Mouse (Mus musculus): ENCODE results near the gene Srsf4.

Gene Srsf4

GRCm38 (mm10) chr4:131915821-131916328 is 42.5 kb downstream of the Srsf4 start:
- no peak for DNase-seq

- peak; percentile 90 to 92 for DNase-seq
Observed at GRCm38 (mm10) chr4:131916425-131916824, 43.0 kb downstream of the Srsf4 start.

DNA sequence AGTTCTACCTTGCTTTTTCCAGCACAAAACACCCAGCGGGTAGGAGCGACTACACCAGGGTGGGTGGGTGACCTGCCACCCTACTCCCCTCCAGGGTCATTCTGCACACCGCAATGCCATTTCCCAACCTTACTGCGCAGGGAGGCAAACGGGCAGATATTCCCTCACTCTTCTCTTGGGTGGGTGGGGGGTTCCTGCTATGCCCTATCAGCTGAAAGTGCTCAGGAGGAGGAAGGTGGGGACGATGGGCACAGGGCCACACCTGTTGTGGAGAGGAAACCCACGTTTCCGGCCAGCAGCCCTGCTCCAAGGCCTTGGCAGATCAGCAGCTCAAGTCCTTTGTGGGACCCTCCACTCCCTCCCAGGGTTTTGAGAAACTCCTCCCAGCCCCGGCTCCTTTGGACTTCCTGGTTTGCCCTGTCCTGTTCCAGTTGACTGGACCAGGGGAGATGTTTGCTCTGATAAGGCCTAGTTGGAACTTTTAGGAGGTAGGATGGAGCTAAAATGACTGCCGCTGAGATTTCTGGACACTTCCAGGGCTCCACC is 43.7 kb downstream of the Srsf4 start:
- peak; percentile 52 to 68 for DNase-seq

- DNase-seq: no peak
Observed at GRCm38 (mm10) chr4:131918026-131918533, 44.7 kb downstream of the Srsf4 start.

DNA sequence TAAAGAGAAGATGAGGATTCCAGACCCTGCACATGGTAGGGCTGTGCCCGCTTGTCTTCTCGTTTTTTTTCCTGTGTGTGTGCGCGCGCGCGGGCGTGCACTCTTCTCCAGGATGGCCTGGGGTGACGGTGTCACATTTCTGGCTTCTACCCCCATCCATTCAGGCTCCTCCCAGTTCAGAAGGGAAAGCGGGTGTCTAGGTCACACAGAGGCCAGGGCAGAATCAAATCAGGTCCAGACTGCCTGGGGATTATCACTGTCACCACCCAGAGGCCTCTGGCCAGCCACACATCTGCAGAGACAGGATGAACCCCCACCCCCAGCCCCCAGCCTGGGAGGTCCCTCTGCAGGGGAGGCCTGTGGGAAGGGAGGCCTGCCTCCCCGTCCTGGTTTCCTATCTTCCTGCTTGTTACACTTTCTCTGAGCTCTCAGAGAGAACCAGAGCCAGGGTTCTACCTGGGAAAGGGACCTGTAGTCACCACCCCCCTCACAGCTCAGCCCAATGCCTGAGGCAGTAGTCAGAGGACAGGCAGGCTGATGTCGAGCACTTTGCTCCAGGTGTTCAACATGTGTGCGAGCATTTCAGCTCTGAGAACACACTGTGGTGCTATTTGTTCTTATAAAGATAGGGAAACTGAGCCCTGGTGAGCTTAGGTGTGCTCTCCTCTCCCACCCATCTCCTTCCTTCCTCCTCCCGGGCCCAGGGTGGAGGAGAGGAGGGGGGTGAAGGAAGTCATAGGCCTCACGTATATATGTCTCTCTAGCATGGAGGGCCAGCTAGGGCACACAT is 45.5 kb downstream of the Srsf4 start:
- DNase-seq: peak; percentile 65 to 73

GRCm38 (mm10) chr4:131919506-131920140 is 46.2 kb downstream of the Srsf4 start:
- DNase-seq: no peak

DNA sequence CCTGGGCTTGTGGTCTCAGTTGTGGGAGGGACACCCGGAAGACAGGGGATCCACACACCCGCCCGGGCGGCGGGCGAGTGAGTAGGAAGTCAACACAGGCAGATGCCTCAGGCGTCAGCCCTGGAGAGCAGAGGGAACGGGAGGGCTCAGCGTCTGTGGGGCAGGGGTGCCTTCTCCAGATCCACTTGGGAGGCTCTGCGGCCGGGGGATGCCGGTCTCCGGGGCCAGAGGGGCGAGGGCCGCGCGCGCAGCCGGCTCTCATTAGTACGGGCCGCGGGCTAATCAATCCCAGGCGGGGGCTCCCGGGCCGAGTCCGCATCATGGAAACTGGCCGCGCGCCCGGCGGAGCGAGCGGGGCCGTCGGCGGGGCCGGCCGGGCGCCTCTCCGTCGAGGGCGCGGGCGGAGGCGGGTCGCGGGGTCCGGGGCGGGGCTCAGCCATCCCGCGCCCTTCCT is 46.8 kb downstream of the Srsf4 start:
- DNase-seq: peak; percentile 66 to 85

- peak; percentile 78 to 89 for DNase-seq
Observed at GRCm38 (mm10) chr4:131920595-131921351, 47.4 kb downstream of the Srsf4 start.

DNA sequence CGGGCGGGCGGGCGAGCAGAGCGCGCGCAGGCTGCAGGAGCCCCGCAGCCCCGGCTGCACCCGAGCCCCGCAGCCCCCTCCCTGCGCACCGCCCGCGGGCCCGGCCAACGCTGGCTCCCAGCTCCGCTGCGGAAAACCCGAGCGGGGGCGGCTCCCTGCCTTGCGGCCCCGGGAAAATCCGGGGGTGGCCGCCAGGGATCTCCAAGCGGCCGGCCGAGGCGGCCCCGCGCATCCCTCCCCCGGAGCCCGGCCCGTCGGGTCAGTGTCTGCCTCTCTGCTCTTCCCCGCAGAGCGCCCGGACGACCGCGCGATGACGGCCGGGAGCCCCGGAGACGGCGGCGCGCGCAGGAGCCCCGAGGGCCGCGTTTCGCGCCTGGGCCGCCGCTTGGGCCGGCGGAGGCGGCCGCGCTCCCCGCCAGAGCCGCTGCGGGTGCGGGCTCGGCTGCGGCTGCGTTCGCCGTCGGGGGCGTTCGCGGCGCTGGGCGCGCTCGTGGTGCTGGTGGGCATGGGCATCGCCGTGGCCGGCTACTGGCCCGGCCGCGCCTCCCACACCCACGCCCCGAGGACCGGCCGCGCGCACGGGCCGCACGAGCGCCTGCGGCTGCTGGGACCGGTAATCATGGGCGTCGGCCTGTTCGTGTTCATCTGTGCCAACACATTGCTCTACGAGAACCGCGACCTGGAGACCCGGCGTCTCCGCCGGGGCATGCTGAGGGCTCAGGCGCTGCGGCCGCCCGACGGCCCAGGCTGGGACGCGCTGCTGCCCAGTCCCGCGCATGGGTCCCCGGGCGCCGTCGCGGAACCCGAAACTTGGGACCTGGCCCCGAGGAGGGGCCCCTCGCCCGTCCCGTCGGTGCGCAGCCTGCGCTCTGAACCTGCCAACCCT is 48.3 kb downstream of the Srsf4 start, which contains the start of gene Tmem200b:
TSS of gene Tmem200b (plus strand) at position 311 of the 886 bp plus-strand sequence.
- DNase-seq: peak; percentile 43 to 52

DNA sequence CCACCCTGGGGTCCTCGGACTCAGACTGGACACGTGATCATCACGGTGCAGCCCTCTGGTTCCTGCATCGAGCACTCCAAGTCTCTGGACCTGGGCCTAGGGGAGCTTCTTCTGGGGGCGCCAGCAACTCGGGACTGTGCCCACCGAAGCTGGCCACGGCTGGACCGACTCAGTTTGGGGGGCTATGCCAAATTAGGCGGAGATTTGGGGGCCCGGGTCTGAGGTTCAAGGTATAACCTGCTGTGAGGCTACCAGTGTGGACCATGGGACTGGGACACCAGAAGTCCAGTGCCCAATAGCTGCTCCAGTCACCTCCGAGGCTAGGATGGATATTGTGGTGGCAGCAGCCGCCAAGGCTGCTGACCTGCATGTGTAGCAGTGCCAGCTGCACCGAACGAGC is 49.0 kb downstream of the Srsf4 start:
- no peak for DNase-seq

GRCm38 (mm10) chr4:131924096-131924810 is 50.8 kb downstream of the Srsf4 start:
- peak; percentile 93 for DNase-seq

DNA sequence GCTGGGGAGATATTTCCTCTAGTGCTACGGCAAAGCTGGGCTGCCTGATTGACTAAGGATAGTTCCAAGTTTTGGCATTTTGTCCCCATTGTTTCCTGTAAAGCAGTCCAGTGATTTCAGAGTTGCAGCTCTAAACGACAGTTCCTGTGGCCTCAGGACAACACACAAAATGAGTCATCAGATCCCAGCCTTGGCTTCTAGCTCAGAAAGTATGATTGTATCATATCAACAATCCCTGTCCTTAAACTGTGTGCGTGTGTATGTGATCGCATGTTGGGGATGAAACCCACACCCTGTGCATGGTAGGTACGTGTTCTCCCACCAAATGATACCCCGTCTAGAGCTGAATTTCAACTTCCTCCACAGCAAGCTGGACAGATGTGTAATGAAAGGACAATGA is 55.7 kb downstream of the Srsf4 start:
- peak in 1 of 2 experiments; percentile 47 for DNase-seq

GRCm38 (mm10) chr4:131939459-131939858 is 66.0 kb downstream of the Srsf4 start:
- no peak for DNase-seq

GRCm38 (mm10) chr4:131940846-131941245 is 67.4 kb downstream of the Srsf4 start:
- DNase-seq: no peak

DNA sequence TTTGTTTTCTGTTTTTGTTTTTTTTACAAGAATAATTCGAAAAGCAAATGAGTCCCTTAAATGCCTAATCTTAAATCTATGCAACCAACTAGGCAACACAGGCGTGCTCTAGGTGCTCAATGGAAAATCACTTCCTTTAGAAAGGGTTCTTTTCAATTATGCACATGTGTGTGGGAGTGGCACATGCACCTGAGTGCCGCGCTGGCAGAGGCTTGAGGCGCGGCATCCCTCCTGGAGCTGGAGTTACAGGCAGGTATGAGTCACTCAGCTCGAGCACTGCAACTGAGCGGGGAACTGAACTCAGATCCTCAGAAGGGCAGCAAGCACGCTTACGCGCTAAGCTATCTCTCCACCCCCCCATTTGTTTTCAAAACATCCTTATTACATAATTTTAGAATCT is 74.4 kb downstream of the Srsf4 start:
- DNase-seq: peak in 1 of 2 experiments; percentile 16

GRCm38 (mm10) chr4:131949903-131950302 is 76.5 kb downstream of the Srsf4 start:
- DNase-seq: no peak

DNA sequence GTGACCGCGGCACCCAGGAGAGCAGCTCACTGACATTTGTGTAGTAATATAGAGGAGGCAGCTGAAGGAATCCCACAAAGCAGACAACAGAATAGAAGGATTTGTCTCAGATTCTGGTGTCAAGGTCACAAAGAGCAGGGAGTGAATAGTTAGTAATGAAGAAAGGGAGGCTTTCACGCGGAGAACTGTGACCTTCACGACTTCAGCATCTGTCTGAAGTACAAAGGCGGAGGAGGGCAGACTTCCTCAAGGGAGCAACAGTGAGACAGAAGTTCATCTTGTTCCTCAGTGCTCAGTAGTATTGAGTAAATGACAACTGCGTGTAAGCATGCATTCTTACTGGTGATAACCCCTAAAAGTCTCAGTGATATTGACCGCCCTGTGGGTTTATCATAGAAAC is 77.2 kb downstream of the Srsf4 start:
- DNase-seq: no peak
